Mouse (Mus musculus): Measurements from ENCODE around the gene Sod1.

Gene Sod1

DNA sequence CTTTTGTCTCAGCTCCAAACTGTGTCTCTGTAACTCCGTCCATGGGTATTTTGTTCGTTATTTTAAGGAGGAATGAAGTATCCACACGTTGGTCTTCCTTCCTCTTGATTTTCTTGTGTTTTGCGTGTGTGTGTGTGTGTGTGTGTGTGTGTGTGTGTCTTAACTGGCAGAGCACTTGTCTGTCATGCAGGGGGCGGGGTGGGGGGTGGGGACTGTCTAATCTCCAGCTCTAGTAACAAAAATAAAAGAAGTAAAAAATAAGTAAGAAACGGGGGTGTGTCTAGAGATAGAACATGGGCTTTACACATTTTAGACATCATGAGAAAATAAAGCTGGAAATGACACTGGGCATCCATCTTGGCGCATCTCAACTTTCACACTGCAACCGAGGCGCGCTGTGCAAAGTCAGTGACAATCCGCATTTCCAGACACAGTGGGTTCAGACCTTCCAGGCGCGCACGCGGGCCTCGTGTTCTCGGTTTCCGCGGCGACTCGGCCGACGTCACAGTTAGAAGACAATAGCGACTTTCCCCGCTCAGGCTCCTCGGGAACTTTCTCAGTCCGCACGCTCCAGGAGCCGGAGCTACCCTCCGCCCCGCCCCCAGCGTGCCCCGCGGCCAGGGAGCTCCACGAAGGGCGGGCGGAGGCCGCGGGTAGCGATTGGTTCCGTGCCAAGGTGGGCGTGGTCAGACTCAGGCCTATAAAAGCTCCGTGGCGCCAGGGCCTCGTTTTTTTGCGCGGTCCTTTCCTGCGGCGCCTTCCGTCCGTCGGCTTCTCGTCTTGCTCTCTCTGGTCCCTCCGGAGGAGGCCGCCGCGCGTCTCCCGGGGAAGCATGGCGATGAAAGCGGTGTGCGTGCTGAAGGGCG, at the start of gene Sod1:
Gene Sod1, plus strand, starts transcription at position 729 of the 866 bp plus-strand sequence.
- DNase-seq = peak; percentile 97

DNA sequence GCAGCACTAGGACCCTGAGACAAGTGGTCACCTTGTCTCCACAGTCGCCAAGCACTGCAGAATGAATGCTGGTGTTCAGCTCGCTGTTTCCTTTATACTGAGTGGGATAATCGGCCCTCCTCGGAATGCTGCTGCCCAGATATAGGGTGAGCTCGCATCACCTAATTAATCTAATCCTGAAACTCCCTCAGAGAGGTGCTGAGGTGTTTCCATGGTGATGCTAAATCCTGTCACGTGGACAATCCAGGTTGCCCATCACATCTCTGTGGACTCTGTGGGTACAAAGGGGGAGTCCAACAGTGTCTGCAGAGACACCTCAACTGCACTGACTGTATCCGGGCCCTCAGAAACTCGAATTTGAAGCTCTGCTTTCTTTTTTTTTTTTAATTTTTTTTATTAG, 49.1 kb upstream of the Sod1 start:
- no peak for DNase-seq

DNA sequence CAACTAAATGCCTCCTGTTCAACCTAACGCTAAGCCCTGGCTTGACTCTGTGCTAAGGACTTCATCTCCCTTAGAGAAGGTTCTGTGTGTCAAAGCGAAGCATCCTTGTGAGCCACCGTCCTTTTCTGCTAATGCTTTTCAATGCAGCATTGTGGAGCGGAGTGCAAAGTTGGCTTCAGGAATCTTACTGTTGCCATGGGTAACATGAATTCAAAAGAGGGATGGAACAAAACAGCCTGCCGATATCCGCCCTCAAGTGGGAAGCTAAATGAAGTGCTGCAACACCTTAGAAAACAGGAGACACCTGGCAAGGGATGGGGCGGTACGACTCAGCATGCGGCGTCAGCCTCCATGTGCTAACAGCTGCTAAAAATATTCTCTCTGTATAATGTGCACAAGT, 44.1 kb upstream of the Sod1 start:
- DNase-seq = no peak

DNA sequence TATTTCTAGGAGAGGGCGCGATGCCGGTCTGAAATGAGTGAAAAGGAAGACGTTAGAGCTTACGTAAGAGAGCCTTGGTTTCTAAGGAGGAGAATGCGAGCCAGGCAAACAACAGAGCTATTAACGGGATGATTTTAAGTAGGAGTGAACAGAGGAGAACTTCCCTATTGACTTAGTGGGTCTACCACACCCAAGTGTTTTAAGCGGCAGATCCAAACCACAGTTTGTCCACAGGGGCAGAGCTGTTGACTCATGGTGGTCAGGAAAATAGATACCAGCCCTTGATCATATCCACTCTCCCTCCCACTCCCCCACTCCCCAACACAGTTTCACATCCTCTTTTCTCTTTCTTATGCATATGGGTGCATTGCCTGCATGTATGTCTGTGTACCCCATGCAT, 43.1 kb upstream of the Sod1 start:
- no peak for DNase-seq

DNA sequence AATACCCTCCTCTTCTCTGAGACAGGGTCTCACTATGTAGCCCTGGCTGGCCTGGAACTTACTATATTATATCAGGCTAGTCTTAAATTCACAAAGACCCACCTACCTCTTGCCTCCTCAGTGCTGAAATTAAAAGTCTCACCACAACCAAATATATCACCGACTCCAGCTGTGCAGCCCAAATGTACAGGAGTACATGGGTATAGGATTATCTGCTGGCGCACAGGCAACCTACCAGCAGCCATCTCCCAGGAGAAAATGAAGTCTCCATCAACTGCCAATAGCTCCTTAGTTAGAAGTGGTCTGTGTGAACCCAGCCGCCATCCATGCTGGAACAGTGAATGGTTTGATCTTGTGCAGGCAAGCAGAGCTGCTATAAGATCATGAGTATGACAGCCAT, 42.1 kb upstream of the Sod1 start:
- DNase-seq = no peak

DNA sequence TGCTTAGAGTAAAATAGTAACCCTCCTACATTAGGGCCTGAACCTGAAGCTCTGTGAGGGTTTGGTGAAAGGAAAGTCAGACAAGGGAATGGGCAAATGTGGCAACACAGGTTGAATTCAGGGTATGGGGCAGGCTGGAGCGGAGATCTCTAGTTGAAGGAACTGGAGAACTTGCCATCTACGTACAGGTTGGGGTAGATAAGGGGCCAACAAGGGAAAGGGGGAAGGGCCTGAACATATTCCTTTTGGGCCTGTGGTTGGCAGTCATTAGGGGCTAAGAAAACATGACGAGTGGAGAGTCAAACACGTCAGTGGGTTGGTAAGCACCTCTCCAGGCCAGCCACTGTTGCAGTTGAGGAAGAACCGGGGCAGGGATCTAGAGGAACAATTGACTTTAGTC, 40.7 kb upstream of the Sod1 start:
- DNase-seq = no peak

DNA sequence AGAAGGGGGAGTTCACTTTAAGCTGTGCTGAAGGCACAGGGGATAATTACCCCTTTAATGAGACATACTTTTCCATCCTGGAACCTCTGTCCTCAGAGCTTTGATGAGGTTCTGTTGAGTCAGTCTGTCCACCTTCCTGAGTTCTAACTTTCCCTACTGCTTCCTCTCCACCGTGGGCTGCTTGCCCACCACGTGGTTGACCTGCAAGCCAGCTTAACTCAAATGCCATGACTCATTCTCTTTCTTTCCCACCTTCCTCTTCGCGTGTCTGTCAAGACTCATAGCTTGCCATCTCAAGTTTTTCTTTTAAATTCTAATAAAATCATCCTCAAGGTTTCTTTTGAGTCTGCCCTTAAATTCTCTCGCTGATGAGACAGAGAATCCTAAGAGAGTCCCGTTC, 39.6 kb upstream of the Sod1 start:
- no peak for DNase-seq

DNA sequence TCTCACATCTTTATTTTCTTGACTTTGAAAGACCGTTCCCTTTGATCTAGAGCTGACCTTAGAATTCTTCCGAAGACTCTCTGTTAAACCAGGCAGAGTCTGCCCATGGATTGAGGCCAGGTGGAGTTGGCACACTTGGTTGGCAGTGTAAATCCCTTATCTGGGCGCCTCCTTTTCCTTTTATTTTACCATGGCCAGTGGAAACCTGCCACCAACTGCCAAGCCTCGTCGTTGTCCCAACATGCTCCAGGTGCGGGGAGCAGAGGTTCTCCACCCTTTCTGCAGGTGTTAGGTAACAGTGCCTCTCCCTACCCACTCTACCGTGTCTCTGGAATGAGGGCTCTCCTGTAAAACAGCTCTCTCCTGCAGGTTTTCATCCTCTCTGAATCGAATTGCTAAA, 38.9 kb upstream of the Sod1 start:
- no peak for DNase-seq

DNA sequence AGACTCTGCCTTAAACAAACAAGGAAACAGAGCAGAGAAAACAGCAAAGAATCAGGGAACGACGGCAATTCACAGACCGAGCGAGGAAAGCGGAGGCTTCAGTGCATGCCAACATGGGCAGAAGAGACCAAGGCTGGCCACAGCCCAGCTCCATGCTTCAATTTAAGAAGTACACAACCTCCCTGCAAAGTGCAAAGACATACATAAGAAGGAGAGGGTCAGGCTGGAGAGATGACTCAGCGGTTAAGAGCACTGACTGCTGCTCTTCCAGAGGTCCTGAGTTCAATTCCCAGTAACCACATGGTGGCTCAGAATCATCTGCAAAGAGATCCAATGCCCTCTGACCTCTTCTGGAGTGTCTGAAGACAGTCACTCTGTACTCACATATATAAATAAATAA, 36.4 kb upstream of the Sod1 start:
- DNase-seq = no peak

DNA sequence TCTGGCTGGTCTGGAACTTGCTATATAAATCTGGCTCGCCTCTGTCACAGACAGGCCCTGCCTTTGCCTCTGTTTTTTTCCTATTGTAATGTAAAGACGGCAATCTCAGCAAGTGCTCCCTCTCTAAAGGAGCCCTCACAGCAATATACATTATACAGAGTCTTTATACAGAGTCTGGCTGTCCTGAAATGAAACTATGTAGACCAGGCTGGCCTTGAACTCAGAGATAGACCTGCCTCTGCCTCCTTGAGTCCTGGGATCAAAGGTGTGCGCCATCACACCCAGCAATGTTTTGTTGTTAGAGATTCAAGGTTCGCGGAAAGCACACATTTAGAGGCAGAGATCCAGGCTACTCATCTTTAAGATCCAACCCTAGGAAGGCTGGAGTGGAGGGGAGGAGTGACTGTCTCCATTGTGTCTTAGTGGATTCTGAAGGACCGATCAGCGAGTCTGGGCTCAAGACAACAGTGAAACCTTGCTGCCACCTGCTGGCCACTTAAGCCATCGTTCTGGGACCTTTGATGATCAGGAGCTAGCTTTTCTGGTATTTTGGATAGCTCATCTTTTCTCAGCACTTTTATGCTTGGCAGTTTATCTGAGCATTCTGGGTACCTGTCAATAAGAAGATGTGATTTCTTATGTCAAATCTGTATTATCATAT, 34.5 kb upstream of the Sod1 start:
- DNase-seq = peak; percentile 78

DNA sequence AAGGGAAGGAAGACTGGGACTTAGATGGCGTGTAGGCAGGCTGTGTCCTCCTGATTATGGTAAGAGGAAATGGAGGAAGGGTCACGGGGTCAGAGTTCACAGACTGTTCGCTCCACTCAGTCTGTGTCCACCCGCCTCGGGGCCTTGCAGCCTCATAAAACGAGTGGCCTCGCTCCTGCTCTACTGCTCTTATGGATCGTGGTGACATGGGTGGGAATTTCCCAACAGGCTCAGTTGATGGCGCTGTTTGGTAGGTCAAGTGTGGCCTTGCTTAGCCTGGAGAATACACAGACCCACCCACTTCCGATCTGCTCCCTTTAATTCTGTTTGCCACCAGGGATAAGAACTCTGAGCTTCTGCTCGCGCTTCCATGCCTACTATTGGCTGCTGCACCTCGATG, 33.1 kb upstream of the Sod1 start:
- peak; percentile 44 for DNase-seq

DNA sequence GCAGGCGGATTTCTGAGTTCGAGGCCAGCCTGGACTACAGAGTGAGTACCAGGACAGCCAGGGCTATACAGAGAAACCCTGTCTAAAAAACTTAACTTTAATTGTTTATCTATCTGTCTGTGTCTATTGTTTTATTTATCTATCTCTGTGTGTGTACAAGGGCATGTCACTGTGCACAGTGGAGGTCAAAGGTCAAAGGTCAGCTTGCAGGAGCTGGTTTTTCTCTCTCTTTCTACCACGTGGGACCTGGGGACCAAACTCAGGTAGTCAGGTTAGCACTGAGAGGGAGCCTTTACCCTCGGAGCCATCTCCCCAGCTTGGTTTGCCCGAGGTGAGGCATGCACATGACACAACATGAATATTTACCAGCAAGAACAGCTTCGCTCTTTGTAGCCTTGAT, 29.3 kb upstream of the Sod1 start:
- no peak for DNase-seq

DNA sequence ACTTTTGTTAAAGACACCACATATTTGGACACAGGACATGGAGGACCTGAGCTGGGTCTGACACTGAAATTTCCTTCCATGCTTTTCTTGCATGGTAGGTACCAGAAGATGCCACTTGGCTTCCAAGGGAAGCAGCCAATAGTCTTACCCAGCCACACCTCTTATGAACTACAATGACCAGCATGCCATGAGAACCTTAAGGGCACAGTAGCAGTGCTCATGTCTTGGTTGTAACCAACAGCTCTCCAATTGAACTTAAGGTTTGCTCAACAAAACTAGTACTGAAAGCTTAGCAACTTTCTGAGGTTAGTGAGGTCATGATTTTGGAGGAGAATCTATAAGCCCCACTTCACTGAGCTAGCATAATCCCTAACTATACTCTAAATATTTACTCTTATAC, 26.8 kb upstream of the Sod1 start:
- DNase-seq = no peak

DNA sequence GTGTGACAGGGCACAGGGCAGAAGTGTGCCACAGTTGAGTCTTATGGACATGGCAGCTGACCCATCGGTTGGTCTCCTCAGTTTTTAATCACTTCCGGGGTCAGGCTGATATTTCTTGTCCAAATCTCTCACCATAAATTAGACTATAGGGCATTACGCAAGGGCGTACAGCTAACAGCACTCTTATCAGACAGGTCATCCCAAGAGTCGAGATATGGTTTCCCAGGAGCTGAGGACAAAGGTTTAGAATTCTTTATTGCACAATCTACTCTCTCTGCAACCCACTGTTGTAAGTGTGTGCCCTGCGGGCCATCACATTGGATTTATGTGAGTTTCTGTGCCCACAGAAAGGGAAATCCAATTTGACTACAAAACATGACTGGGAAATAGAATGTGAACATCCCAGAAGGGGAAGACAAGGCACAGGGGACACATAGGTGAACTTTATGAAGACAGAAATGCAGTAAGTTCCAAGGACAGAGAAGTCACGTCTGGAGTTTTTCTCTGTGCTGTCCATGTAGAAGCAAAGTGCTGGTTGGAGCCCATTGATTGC, 23.8 kb upstream of the Sod1 start:
- DNase-seq = no peak

DNA sequence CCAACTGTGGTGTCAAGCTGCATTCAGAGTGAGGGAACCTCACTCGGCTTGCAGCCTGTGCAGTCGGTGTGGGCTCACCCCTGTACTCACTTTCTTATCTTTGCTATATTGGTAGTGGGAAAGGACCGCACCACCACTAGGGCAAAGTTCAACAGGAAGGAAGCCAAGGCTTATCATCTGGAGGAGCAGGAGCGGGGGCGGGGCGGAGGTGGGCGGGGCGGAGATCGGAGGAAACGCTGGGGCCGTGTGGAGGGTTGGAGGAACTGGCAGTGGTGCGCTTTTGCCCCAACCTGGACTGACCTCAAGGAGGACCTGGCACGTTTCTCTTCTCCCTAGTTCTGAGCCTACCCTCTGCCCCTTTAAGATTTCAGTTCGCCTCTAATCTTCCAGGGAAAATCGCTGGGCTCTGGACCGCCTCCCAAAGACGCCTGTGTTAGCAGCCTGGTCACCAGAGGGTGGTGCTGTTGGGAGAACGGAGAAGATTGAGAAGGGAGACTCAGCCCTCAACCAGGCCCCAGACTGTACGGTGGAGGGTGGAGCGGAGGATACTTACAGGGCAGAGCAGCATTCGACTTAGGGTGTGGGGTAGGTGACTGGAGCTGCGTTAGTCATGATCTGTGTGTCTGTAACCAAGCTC, 23.1 kb upstream of the Sod1 start:
- DNase-seq = peak; percentile 82

DNA sequence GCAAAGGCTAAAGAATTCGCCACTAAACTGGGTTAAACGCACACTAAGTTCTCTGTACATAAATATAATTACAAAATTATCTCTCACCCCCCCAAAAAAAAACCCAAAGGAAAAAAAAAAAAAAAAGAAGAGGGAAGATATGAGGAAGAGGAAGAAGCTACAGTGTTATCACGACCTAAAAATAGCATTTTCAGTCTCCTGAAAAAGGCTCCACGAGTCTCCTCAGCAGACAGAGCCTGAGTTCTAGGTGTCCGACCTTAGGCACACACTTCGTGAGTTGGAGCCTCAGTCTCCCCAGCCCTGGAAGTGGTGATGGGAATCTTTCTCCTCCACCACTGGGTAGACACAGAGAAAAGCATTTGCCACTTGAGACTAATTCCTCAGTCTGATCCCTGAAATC, 21.9 kb upstream of the Sod1 start:
- DNase-seq = no peak

DNA sequence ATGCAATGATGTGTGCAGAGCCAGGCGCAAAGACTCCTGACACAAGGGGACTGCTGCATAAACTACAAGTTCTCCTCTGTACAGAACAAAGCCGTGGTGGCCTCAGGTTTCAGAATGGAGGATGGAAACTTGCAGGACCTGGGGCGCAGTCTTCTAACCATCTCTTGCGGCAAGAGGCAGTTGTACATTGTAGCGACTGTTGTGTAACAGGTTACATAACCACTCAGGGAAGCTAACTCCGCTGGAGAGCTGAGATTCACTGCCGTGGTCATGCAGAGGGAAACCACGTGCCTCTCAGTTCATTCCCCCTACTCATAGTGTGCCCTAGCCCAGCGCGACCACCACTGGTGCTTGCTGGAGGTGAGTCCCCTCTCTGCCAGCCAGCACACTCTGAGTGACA, 21.4 kb upstream of the Sod1 start:
- peak; percentile 50 for DNase-seq

DNA sequence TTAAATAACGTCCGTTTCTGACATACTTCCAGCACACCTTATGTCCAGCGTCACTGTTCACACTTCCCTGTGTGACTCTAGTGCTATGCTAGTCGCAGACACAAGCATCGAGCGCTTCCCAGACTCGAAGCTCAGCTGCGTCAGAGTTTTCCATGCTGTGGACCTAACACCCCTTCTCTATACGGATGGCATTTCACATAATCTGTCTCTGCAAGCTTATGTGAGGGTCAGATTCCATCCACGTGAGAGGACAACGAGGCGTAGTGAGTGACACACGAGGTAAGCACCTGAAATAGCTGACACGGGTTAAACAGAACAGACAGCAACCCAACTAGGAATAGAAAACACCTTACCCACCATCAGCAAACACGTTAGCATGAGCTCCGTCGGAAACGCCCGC, 18.4 kb upstream of the Sod1 start:
- no peak for DNase-seq

DNA sequence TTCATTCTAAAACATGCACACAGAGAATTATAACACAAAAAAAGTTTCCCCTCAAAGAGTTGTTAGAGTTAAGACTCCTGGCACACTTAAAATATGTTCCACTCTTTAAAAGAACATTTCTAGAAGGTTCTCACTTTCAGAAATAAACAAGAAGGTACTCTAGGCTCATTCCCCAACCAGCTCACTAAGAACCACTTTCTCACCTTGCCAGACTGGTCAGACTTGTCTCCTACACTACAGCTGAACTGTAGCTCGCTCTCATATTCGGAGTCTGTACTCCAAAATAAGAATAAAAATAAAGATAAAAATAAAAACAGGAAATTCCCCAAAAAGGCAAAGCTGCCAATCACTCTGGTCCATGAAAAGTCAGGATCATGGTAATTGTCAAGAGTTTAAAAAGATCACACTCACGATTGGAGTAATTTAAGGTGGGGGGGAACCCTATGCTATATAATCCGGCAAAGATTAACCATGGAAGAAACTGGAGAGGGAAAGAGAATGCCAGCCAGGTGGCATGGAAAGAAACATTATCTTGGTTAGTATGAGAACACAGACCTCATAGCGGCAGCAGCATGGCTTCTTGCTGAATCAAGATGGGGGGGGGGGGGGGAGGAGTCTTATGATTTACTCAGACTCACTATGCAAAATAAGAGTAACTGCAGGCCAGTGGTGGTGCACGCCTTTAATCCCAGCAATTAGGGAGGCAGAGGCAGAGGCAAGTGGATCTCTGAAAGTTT, 17.2 kb upstream of the Sod1 start:
- DNase-seq = no peak

DNA sequence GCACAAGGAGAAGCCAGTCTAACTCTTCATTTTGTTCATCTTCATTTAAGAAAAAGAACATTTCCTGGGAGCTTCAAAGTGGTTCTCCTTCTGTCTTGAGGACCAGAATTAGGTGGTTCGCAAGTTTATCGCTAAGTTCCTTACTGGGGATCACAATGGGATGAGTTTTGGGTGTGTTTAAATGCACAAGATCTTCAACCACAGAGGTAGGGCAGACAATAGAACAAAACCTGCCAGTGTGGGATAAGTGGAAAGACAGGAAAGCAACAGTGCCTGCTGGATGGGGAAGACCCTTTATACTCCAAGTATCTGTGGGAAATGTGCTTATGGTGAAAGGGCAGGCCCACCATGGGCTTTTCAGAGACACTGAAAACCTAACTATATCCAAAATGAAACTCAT, 15.7 kb upstream of the Sod1 start:
- DNase-seq = no peak

DNA sequence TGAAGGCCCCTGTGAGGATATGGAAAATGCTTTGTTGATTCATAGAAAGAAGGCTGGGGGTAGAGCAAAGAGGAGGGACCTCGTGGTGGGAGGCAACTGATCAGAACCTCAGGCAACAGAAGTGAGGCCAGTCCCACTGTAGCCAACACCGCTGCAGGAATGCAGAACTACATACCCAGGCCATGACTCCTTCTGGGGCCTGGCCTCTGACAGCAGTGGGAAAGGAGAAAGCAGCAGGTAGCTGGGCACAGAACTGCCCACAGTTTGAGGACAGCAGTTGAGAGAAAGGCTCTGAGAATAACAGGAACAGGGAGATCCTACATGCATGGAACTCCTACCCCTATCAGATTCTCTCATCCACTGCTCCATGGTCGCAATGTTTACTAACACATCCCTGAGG, 11.6 kb upstream of the Sod1 start:
- no peak for DNase-seq

DNA sequence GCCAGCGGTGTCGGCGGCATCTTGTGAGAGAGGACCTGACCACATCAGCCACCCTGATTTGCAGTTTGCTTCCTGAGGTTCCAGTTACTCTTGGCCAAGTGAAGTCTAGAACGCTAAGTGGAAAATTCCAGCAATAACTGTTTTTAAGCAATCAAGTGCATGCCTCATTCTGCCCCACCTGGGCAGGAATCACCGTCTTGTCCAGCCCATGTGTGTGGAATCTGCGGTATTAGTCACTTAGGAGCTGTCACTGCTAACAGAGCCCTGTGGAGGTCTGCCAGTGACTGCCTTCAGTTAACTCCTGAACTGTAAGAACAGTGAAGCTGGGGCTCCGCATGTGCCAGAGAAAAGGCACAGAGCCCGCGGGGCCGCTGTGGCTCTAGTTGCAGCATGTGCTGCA, 9.8 kb upstream of the Sod1 start:
- DNase-seq = no peak

DNA sequence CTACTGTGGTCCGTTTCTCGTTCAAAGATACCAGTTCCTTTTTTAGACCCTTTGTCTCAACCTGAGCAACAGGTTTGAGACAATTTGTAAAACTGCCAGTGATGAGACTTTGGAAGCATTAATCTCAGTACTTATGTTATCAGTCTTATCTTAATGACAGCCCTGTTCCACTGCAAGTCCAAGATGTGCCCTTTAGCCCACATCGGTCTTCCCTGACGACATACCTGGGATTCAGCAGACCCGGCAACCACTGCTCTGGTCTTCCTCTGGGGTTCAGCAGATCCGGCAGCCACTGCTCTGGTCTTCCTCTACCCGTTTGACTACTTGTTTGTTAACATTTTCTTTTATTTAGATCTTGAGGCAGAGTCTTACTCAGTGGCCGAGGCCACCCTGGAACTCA, 8.8 kb upstream of the Sod1 start:
- no peak for DNase-seq

Data from kidney, adult 18-20 months (tissue).